Mouse (Mus musculus) heart, embryonic 15.5 days (tissue): ENCODE measurements around the gene Ccdc146. TPM values are rescaled to one million over a fixed set of nuclear protein-coding genes. Genes with fewer than 3 reads are reported as not detected.

Source experiments
- ATAC-seq: fragments of 200-750 bp; cut with Nextera tagmentation; replicated peaks from 2 replicates; pipeline ENCODE4 v1.8.0; 2017; ENCODE audit warnings: low read depth, moderate TSS enrichment; ENCODE audit not compliant: insufficient number of reproducible peaks, insufficient read depth, low FRiP score
- H3K27ac ChIP-seq: fragments of 300-500 bp; sonication (generic); 2 replicates; pipeline ENCODE4 v1.5.1; 2015; ENCODE audit warnings: mild to moderate bottlenecking, inconsistent platforms
- H3K27me3 ChIP-seq: fragments of 300-500 bp; sonication (generic); 2 replicates; pipeline ENCODE4 v1.6.1; 2015; ENCODE audit warnings: inconsistent platforms
- H3K36me3 ChIP-seq: fragments of 300-500 bp; sonication (generic); 2 replicates; pipeline ENCODE4 v1.6.1; 2015; ENCODE audit warnings: mild to moderate bottlenecking, inconsistent platforms
- H3K4me1 ChIP-seq: fragments of 300-500 bp; sonication (generic); replicated peaks from 2 replicates; pipeline ENCODE4 v1.6.1; 2015; ENCODE audit warnings: inconsistent platforms
- H3K4me2 ChIP-seq: fragments of 300-500 bp; sonication (generic); 2 replicates; pipeline ENCODE4 v1.6.1; 2015; ENCODE audit warnings: inconsistent platforms, mild to moderate bottlenecking, moderate library complexity
- H3K4me3 ChIP-seq: fragments of 300-500 bp; sonication (generic); 2 replicates; pipeline ENCODE4 v1.5.1; 2015; ENCODE audit warnings: mild to moderate bottlenecking, inconsistent platforms
- H3K9ac ChIP-seq: fragments of 300-500 bp; sonication (generic); 2 replicates; pipeline ENCODE4 v1.6.1; 2015; ENCODE audit warnings: mild to moderate bottlenecking, inconsistent platforms
- H3K9me3 ChIP-seq: fragments of 300-500 bp; sonication (generic); replicated peaks from 2 replicates; pipeline ENCODE4 v1.6.1; 2016; ENCODE audit warnings: inconsistent platforms
- WGBS: fragments of 180-500 bp; shearing (Covaris S2); methylation state at CpG from one replicate; pipeline ENCODE4 v1.1.7; 2015; ENCODE audit warnings: mixed read lengths; 5-methylcytosine and 5-hydroxymethylcytosine counted together
- polyA plus RNA-seq: library from polyadenylated mRNA; unstranded; fragments of >200 nt; fragmentation: Nextera tagmentation; extraction: Ambion mirVana; gene quantifications from 2 replicates; pipeline ENCODE4 v1.2.1, GENCODE M21; 2015

Ccdc146 gene
- polyA plus RNA-seq, 1 experiment from 2014 or later, result 3.0 TPM

DNA sequence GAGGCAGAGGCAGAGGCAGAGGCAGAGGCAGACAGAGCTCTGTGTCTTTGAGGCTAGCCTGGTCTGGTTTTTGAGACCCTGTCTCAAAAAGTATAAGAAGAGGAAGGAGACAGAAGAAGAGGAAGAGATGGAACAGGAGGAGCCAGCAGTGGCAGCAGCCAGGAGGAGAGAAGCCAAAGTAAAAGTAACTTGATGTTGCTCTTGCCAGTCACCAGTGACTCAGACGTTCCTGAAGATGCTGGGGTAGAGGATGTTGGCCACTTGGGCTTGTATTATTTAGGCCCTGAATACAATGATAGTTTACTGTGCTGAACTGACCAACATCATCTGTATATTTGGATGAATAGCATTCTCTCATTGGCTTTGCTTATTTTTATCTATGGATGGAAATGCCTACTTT, 95.9 kb downstream of the Ccdc146 start:
- H3K27ac ChIP-seq, result peak overlapping the region; percentile 98
- H3K4me2 ChIP-seq, result 0 out of 2 replicates have a peak overlapping the region, but pooled peaks have one; percentile 40

DNA sequence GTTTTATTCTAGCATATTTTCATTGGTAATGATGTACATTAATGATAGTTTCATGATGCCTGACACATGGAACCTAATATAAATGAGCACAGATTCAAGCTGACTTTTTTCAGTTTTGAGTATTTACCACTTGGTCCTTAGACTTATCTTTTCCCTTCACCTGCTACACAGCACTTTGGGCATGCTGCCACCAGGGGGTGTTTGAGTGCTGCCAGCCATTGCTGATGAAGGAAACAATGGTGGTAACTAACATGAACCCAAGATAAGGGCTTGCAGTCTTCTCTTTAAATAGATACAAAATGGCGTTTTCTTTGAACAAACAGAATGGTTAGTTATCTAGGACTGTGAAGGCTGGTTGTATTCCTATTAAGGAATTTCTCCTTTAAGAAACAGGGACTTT, 98.0 kb downstream of the Ccdc146 start:
- Histone ChIP-seq H3K4me1 (peaks cover 34% of the 10 kb centered on the region), H3K36me3 (no peaks in the 10 kb centered on the region), H3K4me2 (no peak overlapping the region), H3K9ac (no peak overlapping the region), H3K27ac (no peak overlapping the region), H3K4me3 (no peak overlapping the region), H3K27me3 (no peaks in the 10 kb centered on the region), H3K9me3 (no peaks in the 10 kb centered on the region)
- no peak for ATAC-seq
- 11% methylated on average over 1 of the region's 1 CpGs for WGBS

More for the DNA sequence above, 95.9 kb downstream of the Ccdc146 start:
- 43% methylated on average over 1 of the region's 1 CpGs for WGBS
- H3K9ac ChIP-seq, result no peak overlapping the region
- H3K4me1 ChIP-seq, result peaks cover 43% of the 10 kb centered on the region
- no peak for ATAC-seq
- H3K36me3 ChIP-seq, result no peaks in the 10 kb centered on the region
- no peak overlapping the region for H3K4me3 ChIP-seq
- no peaks in the 10 kb centered on the region for H3K9me3 ChIP-seq
- H3K27me3 ChIP-seq, result no peaks in the 10 kb centered on the region

DNA sequence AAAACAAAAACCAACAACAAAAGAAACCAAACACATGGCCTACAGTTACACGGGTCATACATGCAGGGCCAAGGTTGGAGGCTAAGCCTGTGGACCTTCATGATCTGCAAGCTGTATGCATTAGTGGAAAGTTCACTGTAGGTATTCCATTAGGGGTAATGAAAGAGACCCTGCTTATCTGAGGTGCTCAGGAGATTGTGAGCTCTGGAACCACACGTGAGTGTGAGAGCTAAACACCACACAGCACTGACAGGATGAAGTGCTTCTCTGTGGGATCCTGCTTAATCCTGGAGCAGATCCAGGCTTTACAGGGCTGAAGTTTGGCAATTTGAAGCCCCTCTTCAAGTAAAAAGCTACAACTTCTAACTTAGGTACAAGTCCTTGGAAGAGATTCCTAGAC, 104.3 kb downstream of the Ccdc146 start:
- no peak overlapping the region for H3K9ac ChIP-seq
- 39% methylated on average over 2 of the region's 2 CpGs for WGBS
- peak; percentile 62; the same call in 1 of the 2 replicates for ATAC-seq
- peaks cover 6% of the 10 kb centered on the region for H3K4me1 ChIP-seq
- peak overlapping the region; percentile 35; the same call in 1 of the 2 replicates for H3K27ac ChIP-seq
- H3K4me3 ChIP-seq, result no peak overlapping the region
- no peaks in the 10 kb centered on the region for H3K36me3 ChIP-seq
- no peak overlapping the region for H3K4me2 ChIP-seq
- no peaks in the 10 kb centered on the region for H3K27me3 ChIP-seq
- no peaks in the 10 kb centered on the region for H3K9me3 ChIP-seq

- ATAC-seq, result no peak
- no peak overlapping the region for H3K4me3 ChIP-seq
- 86% methylated on average over 3 of the region's 3 CpGs for WGBS
- no peaks in the 10 kb centered on the region for H3K27me3 ChIP-seq
- no peak overlapping the region for H3K4me2 ChIP-seq
- H3K27ac ChIP-seq, result no peak overlapping the region
- no peaks in the 10 kb centered on the region for H3K36me3 ChIP-seq
- H3K9me3 ChIP-seq, result no peaks in the 10 kb centered on the region
- no peaks in the 10 kb centered on the region for H3K4me1 ChIP-seq
- H3K9ac ChIP-seq, result no peak overlapping the region
These were observed 109.8 kb downstream of the Ccdc146 start for GRCm38 (mm10) chr5:21314696-21315095.

- Histone ChIP-seq H3K4me1 (no peaks in the 10 kb centered on the region), H3K27me3 (no peaks in the 10 kb centered on the region), H3K4me3 (no peak overlapping the region), H3K36me3 (no peaks in the 10 kb centered on the region), H3K9ac (no peak overlapping the region), H3K27ac (no peak overlapping the region), H3K9me3 (no peaks in the 10 kb centered on the region), H3K4me2 (no peak overlapping the region)
- 79% methylated on average over 5 of the region's 5 CpGs for WGBS
- no peak for ATAC-seq
These were observed 117.3 kb downstream of the Ccdc146 start for GRCm38 (mm10) chr5:21307165-21307564.

GRCm38 (mm10) chr5:21301011-21301410, 123.5 kb downstream of the Ccdc146 start:
- Histone ChIP-seq H3K4me3 (no peak overlapping the region), H3K4me2 (no peak overlapping the region), H3K4me1 (no peaks in the 10 kb centered on the region; the same call in 1 of the 2 replicates), H3K9ac (no peak overlapping the region), H3K9me3 (no peaks in the 10 kb centered on the region), H3K27ac (no peak overlapping the region), H3K27me3 (no peaks in the 10 kb centered on the region), H3K36me3 (no peaks in the 10 kb centered on the region)
- ATAC-seq, result no peak
- 63% methylated on average over 6 of the region's 6 CpGs for WGBS

DNA sequence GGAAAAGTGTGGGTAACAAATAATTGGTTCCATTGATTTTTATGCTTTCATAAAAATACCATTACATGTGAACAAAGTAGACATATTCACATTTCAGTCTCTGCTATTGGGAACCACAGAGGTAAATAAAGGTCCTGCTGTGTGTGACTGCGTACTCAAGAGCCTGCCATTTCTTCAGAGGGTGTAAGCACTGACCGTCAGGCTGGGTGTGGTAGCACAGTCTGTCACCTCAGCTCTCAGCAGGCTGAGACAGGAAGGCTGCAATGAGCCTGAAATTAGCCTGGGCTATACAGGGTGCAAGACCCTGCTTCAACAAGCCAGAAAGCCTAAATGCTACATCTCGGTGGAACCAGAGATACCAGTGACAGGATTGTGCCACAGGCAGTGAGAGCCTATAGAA, 124.4 kb downstream of the Ccdc146 start:
- WGBS, result 91% methylated on average over 3 of the region's 3 CpGs
- no peak overlapping the region for H3K9ac ChIP-seq
- no peak overlapping the region for H3K4me3 ChIP-seq
- no peaks in the 10 kb centered on the region; the same call in 1 of the 2 replicates for H3K4me1 ChIP-seq
- no peaks in the 10 kb centered on the region for H3K36me3 ChIP-seq
- ATAC-seq, result no peak
- no peaks in the 10 kb centered on the region for H3K27me3 ChIP-seq
- H3K9me3 ChIP-seq, result no peaks in the 10 kb centered on the region
- H3K27ac ChIP-seq, result no peak overlapping the region
- H3K4me2 ChIP-seq, result no peak overlapping the region

DNA sequence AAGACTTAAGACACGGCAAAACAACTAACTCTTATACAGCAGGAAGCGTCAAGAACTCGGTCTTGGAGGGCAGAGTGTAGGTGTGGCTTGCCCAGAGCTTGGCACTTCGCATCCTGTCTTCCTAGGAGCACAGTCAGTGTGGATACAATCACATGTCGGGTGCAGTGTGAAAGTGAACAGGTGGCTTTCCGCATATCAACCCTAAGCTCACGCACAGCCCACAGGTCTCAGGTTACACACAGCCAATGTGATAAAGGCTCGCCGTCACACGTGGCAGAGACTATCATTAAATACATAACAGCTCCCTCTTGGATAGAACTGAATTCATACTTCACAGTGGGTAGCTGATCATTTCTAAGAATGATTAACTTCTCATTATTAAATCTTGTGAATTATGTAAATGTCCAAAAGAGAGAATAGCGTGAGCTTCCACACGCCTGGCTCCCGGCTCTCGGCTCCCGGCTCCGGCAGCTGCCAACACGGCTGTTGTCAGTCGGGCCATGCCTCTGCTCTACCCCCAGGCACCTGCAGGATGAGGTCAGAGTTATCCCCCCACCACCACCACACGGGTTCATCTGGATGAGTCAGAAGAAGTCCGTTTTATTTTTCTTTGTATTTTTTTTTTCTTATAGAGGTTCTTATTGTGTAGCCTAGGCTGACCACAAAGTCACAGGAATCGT, 125.3 kb downstream of the Ccdc146 start:
- Histone ChIP-seq H3K27ac (no peak overlapping the region), H3K9ac (no peak overlapping the region), H3K4me2 (peak overlapping the region; percentile 0; the same call in 1 of the 2 replicates), H3K4me3 (no peak overlapping the region), H3K27me3 (no peaks in the 10 kb centered on the region), H3K36me3 (no peaks in the 10 kb centered on the region), H3K9me3 (no peaks in the 10 kb centered on the region), H3K4me1 (no peaks in the 10 kb centered on the region; the same call in 1 of the 2 replicates)
- WGBS, result 60% methylated on average over 21 of the region's 21 CpGs
- peak; percentile 39; the same call in 1 of the 2 replicates for ATAC-seq

DNA sequence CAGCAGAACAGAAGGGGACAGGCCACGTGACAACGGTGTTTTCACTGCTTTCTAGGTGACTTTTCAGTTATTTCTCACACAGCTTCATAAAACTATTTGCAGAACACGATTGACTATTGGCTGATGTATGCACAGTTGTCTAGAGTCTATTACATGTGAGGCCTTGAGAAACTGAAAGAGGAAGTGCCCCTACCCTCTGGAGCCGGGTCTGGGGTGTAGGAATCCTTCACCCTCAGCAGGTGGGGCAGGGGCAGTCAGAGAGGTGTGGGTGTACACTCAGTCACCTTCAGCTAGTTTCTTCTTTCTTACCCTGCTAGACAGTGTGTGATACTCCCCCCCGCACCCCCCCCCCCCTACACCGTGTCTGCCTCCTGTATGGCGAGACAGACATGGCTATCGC, 128.8 kb downstream of the Ccdc146 start:
- Histone ChIP-seq H3K9ac (no peak overlapping the region), H3K4me3 (no peak overlapping the region), H3K36me3 (no peaks in the 10 kb centered on the region), H3K27ac (no peak overlapping the region), H3K27me3 (no peaks in the 10 kb centered on the region), H3K4me1 (no peaks in the 10 kb centered on the region; the same call in 1 of the 2 replicates), H3K4me2 (no peak overlapping the region), H3K9me3 (no peaks in the 10 kb centered on the region)
- ATAC-seq, result no peak
- WGBS, result 80% methylated on average over 8 of the region's 8 CpGs

DNA sequence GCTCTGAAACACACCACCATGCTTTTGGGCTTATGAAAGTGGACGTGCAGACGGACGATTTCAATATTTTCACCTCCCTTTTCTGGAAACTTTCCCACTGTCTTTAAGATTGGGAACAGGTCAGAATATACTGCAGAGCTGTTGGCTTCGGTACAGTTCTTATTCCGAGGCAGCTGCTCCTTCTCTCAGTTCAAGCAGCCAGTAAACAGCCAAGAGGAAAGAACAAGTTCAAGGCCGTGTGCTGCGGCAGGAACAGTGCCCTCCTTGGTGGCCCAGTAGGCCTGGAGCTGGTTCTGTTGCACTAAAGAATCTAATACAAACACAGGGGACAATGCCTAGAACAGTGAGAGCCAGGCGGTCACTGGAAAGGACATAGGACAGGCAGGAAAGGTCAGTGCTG, 133.9 kb downstream of the Ccdc146 start:
- H3K9ac ChIP-seq, result no peak overlapping the region
- H3K27me3 ChIP-seq, result no peaks in the 10 kb centered on the region
- no peak for ATAC-seq
- 71% methylated on average over 8 of the region's 8 CpGs for WGBS
- H3K4me1 ChIP-seq, result peaks cover 5% of the 10 kb centered on the region; the same call in 1 of the 2 replicates
- no peaks in the 10 kb centered on the region for H3K9me3 ChIP-seq
- H3K36me3 ChIP-seq, result no peaks in the 10 kb centered on the region
- no peak overlapping the region for H3K27ac ChIP-seq
- no peak overlapping the region for H3K4me3 ChIP-seq
- H3K4me2 ChIP-seq, result no peak overlapping the region

DNA sequence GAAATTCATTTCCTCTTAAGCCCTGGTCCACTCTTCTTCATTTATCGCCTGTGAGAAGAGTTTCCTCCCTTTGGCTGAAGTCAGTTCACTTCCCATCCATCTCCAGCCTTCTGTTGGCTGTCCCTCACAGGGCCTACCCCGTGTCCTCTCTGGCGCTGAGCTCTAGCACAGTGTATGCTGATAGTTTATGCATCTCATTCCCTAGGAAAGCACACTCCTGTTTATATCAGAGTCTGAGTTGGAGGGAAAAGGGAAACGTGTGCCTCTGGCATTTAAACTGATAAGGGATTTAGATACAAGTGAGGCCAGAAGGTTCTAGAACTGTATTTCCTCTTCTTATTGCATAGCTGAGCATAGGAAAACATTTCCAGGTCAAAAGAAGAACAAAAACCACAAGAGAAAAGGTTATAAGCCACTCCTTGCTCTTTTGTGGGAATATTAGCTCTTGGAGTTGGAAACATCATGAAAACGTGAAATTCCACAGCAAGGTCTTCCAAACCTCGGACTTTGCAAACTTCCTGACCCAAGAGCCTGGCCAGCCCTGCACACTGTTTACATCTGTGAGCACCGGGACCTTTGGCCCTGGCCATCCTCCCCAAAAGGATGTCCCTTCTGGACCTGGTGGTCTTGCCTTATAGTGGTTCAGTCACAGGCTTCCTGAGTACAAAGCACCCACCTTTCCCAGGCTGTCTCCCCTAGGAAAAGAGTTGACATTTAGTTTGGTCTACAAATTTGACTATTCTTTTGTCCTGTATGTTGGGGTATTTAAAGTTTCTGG, 135.6 kb downstream of the Ccdc146 start:
- Histone ChIP-seq H3K4me3 (no peak overlapping the region), H3K27me3 (no peaks in the 10 kb centered on the region), H3K9ac (no peak overlapping the region), H3K4me2 (no peak overlapping the region), H3K36me3 (no peaks in the 10 kb centered on the region), H3K9me3 (no peaks in the 10 kb centered on the region), H3K4me1 (peaks cover 5% of the 10 kb centered on the region; the same call in 1 of the 2 replicates), H3K27ac (peak overlapping the region; percentile 33)
- 51% methylated on average over 7 of the region's 7 CpGs for WGBS
- peak; percentile 75 for ATAC-seq
